Mouse (Mus musculus) kidney, adult 11 months (tissue): ENCODE data around the gene Btnl1.

Source experiments
- DNase-seq: peaks from one replicate; pipeline ENCODE4 v3.0.0; 2022

Btnl1 gene

DNA sequence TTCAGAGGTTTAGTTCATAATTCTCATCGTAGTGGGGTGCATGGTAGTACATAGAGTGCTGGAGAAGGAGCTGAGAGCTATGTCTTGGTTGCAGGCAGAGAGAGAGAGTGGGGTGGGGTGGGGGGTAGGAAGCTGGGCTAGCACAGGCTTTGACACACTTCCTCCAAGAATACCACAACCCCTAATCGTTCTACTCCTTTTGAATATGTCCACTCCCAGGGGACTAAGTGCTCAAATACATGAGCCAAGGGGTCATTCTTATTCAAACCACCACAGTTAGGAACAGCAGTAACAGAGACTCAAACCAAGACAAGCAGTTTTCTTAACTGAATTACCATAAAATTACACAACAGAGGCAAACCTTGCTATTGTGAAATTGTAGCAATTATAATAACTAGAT, 9.7 kb downstream of the Btnl1 start:
- no peak for DNase-seq

- peak; percentile 35 for DNase-seq
Observed at GRCm38 (mm10) chr17:34388513-34388912, 11.6 kb downstream of the Btnl1 start.

GRCm38 (mm10) chr17:34391507-34391906, 14.6 kb downstream of the Btnl1 start:
- no peak for DNase-seq

GRCm38 (mm10) chr17:34392321-34392720, 15.4 kb downstream of the Btnl1 start:
- DNase-seq: peak; percentile 51

- no peak for DNase-seq
Observed at GRCm38 (mm10) chr17:34397357-34397756, 20.4 kb downstream of the Btnl1 start.

- DNase-seq: peak; percentile 50
Observed at GRCm38 (mm10) chr17:34398058-34398710, 21.3 kb downstream of the Btnl1 start.

GRCm38 (mm10) chr17:34398711-34399393, 21.9 kb downstream of the Btnl1 start, which contains the start of gene BC051142:
TSS of gene BC051142 (plus strand) at chr17:34398820.
- peak; percentile 83 for DNase-seq

GRCm38 (mm10) chr17:34399394-34399715, 22.4 kb downstream of the Btnl1 start:
- no peak for DNase-seq

DNA sequence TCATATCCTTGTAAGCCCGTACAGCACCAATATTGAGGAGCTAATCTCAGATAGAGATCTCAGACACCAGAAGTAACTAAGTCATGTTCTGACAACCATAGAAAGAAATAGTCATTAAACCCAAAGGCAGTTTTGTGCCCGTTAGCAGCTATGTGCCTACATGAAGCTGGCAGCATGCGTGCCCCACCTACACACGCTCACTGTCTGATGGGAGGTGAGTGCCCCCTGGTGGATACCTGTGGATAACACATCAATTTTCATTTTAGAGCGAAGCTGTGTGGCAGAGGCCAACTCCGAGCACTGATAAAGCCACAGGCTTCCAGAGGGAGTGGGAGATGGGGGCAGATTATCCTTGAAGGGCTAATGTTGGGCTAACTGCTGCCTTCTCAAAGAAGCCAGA, 34.2 kb downstream of the Btnl1 start:
- DNase-seq: peak; percentile 34

DNA sequence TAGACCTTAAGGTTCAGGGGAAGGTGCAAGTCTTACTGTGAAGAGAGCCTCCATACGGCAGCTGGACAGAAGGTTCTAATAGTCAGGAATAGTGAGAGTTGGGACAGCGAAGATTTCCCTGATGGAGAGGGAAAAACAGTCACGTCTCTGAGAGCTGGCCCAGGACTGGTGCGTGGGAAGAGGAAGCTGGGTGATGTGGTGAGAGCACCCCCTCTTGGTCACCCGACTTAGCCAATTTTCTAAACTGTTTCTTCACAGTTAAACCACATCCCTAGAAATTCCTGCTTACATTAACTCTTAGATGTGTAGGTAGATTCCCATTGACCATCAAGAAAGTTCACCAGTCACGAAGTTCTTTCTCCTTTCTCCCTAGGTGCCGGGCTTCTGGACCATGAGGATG, 43.1 kb downstream of the Btnl1 start:
- DNase-seq: no peak

DNA sequence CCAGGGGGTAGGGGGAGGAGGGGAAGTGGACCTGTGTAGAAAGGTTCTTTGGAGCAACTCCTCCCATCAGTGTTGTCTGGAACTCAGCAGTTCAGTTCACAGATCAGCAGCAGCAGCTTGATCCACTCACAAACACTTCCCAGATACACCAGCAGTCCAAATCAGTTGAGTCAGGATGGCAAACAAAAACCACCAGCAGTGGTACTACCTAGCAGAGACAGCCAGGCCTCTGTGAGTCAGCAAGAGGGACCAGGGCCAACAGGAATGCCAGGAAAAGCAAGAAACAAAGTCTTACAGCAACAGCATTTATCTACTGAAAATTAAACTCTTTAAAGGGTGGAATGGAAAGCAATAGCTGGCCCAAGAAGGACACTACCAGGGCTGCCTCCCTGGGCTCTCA, 50.7 kb downstream of the Btnl1 start:
- no peak for DNase-seq
